Mouse (Mus musculus) cerebellum, adult 2 months (tissue): ENCODE results near the gene Jam3.

Experiments
- CTCF ChIP-seq: fragments of 200-500 bp; IDR thresholded peaks from 2 replicates; pipeline ENCODE4 v1.5.1; 2011; ENCODE audit warnings: low read depth, mild to moderate bottlenecking, control low read depth, low read length, moderate library complexity, borderline replicate concordance; ENCODE audit not compliant: insufficient read depth
- POLR2A ChIP-seq: fragments of 200-500 bp; IDR thresholded peaks from 2 replicates; pipeline ENCODE4 v1.6.1; 2011; ENCODE audit warnings: low read length, control low read depth, borderline replicate concordance; ENCODE audit not compliant: insufficient read depth

- TF ChIP-seq CTCF (no peak), POLR2A (no peak)
Observed at GRCm38 (mm10) chr9:27136651-27137050, 18.6 kb downstream of the Jam3 start.
